Mouse (Mus musculus): ENCODE data around the gene Kank2. TPM values are rescaled to one million over a fixed set of nuclear protein-coding genes. Genes with fewer than 3 reads are reported as not detected.

Gene Kank2
- total RNA-seq (2023): under 1 TPM in 1 of 2 experiments, not detected in 1; 0.12 TPM

GRCm38 (mm10) chr9:21798345-21799009 is at the start of gene Kank2:
TSS of gene Kank2 (minus strand) at chr9:21798744.

DNA sequence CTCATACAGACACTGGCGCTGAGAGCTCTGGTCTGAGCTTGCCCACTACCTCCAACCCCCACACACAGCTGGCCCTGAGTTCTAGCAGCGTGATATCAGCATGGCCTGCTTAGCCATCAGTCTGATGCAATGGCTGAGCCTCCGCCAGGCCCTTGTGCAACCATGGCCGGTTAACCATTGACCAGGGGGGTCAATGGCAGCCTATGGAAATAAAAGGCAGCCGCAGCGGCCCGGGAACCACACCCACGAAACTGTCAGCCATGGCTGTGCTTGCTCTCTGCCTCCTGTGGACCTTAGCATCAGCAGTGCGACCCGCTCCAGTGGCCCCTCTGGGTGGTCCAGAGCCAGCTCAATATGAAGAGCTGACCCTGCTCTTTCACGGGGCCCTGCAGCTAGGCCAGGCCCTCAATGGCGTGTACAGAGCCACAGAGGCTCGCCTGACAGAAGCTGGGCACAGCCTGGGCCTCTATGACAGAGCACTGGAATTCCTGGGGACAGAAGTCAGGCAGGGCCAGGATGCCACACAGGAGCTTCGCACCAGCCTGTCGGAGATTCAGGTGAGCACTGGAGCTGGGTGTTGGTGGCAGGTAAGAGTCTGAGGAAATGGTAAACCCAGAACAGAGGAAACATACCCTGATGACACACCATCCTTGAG is 36.8 kb upstream of the Kank2 start, which contains the start of gene Angptl8:
Gene Angptl8 (plus strand): TSS at position 253 of the 655 bp plus-strand sequence.

DNA sequence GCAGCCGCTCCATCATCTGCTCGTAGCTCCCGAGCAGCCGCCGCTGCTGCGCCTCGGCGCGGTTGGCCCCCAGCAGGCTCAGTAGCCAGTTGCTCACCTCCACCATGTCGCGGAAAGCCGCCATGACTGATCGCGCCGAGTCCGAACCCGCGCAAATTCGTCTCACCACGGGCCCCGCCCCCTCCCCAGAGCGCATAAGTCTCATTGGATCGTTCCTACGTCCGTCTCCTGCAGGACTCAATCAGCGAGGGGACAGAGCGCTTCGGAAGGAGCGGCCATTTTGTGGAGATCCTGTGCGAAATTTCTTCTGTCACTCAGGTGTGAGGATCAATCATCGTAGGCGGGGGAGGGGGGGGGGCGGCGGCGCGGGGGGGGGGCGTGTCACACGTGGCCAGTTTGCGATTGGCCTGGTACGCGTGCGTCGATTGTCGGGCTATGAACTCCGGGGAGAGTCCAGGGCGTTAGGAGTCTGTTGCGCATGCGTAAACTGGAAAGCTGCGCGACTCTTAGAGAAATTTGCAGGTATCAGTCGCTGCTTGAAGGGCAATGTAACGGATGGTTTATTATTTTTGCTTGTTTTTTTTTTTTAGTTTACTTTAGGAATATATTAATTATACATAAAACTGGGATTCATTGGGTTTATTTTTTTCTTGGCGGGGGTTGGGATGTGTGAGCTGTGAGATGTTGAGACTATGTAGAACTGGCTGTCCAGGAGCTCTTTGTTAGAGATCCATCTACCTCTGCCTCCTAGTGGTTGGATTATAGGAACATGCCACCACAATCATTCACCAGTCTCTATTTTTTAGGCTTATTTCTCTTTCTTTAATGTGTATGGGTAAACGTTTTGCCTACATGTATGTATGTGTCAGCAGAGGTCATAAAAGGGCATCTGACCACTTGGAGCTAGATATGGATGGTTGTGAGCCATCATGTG is 38.1 kb downstream of the Kank2 start, which contains the start of gene Spc24:
Gene Spc24 (minus strand): TSS at position 149 of the 934 bp plus-strand sequence.

GRCm38 (mm10) chr9:21723377-21724146 is 75.0 kb downstream of the Kank2 start, which contains the start of gene Ldlr:
TSS of gene Ldlr (plus strand) at chr9:21723483.

Other genes with a start within 250 kb of the Kank2 start
- 10 to 100 TPM; 37.3 to 37.9 TPM for gene Timm29, start 206.0 kb downstream of the Kank2 start, total RNA-seq (2023)
- 10 to 100 TPM; 16.0 to 19.4 TPM for gene Yipf2, start 205.9 kb downstream of the Kank2 start, total RNA-seq (2023)
- 10 to 100 TPM; 98.7 to 99.6 TPM for gene Smarca4, start 182.6 kb downstream of the Kank2 start, total RNA-seq (2023)
- 10 to 100 TPM; 16.8 to 17.6 TPM for gene Ldlr, start 75.3 kb downstream of the Kank2 start, total RNA-seq (2023)
- gene Spc24, start 38.4 kb downstream of the Kank2 start, total RNA-seq (2023): 1 to 10 TPM; 2.0 TPM
- not detected for gene Angptl8, start 36.8 kb upstream of the Kank2 start, total RNA-seq (2023)
- 10 to 100 TPM; 14.8 to 16.8 TPM for gene Dock6, start 53.9 kb upstream of the Kank2 start, total RNA-seq (2023)
- 1 to 10 TPM; 2.8 to 4.7 TPM for gene Rab3d, start 119.4 kb upstream of the Kank2 start, total RNA-seq (2023)
- gene Ccdc159, start 128.7 kb upstream of the Kank2 start, total RNA-seq (2023): not detected
- gene Tmem205, start 128.8 kb upstream of the Kank2 start, total RNA-seq (2023): under 1 TPM in 1 of 2 experiments, not detected in 1; 0.87 TPM
- 1 to 10 TPM in 1 of 2 experiments, under 1 TPM in 1; 0.87 to 1.6 TPM for gene Plppr2, start 138.3 kb upstream of the Kank2 start, total RNA-seq (2023)
- gene Swsap1, start 157.0 kb upstream of the Kank2 start, total RNA-seq (2023): 10 to 100 TPM; 10.2 to 12.1 TPM
- gene Epor, start 164.8 kb upstream of the Kank2 start, total RNA-seq (2023): under 1 TPM in 1 of 2 experiments, not detected in 1; 0.49 TPM
- not detected for gene Rgl3, start 190.7 kb upstream of the Kank2 start, total RNA-seq (2023)
- gene Ccdc151, start 203.9 kb upstream of the Kank2 start, total RNA-seq (2023): not detected
- gene Prkcsh, start 204.1 kb upstream of the Kank2 start, total RNA-seq (2023): 10 to 100 TPM; 68.4 to 71.0 TPM

Data from B cell, adult 67 days (primary cell).